Mouse (Mus musculus): Measurements from ENCODE around the gene Nomo1. TPM values are rescaled to one million over a fixed set of nuclear protein-coding genes. Genes with fewer than 3 reads are reported as not detected.

Gene Nomo1
- polyA plus RNA-seq, 1 experiment from 2014 or later: 29.5 TPM

DNA sequence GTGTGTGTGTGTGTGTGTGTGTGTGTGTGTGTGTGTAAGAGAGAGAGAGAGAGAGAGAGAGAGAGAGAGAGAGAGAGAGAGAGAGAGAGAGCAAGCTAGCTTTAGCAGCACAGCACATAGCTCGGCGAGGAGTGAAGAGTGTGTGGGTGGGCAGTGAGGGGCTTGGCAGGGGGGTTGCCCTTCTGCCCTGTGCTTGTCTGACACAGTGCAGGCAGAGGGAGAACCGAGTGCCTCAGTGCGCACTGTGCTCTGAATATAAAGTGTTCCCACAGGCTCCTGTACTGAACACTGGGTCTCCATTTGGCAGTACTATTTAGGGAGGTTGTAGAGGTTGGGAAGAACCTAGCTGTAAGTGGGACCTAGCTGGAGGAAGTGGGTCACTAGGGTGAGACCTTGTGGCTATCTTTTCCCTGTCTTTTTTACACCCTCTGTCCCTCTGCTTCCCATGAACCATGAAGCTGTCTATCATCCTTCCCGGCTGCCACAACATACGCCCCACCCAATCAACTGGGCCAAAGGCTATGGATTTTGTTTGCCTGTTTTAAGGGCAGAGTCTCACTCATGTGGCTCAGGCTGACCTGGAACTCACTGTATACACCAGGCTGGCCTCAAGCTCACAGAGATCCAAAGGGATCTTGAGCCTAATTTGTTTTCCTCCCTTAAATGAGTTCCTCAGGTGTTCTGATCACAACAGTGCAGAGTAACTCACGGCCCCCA, 96.1 kb downstream of the Nomo1 start:
- H3K9ac ChIP-seq: no peak overlapping the region
- H3K4me1 ChIP-seq: peaks cover 18% of the 10 kb centered on the region
- H3K27me3 ChIP-seq: no peaks in the 10 kb centered on the region; the same call in 1 of the 2 replicates
- H3K9me3 ChIP-seq: no peaks in the 10 kb centered on the region
- no peak for ATAC-seq (ENCODE audit: insufficient number of reproducible peaks, insufficient read depth, low FRiP score, low TSS enrichment)
- H3K4me2 ChIP-seq (replicated peaks): no peak overlapping the region
- H3K27ac ChIP-seq: no peak overlapping the region
- H3K36me3 ChIP-seq: no peaks in the 10 kb centered on the region
- 47% methylated on average over 7 of the region's 7 CpGs for WGBS
- H3K4me3 ChIP-seq: no peak overlapping the region

DNA sequence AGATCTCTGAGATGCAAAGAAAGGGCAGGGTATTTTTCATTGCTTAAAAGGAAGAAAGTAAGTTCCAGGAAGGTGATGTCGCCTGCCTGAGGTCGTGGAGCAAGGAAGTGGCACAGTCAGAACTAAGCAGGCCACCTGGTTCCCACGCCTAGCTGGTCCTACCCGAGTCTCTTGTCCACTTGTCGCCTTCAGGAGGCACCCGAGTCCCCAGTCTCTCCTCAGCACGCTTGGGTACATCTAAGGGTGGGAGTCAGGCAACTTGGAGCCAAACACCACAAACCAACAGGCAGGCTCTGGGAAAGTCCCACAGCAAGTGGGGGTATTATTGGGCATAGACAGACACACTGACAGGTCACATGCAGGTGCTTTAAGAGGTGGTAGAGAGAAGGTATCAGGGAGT, 97.2 kb downstream of the Nomo1 start:
- no peak overlapping the region for H3K27ac ChIP-seq
- H3K4me2 ChIP-seq (replicated peaks): no peak overlapping the region
- H3K9me3 ChIP-seq: no peaks in the 10 kb centered on the region
- no peaks in the 10 kb centered on the region; the same call in 1 of the 2 replicates for H3K27me3 ChIP-seq
- H3K4me1 ChIP-seq: peaks cover 20% of the 10 kb centered on the region
- no peak overlapping the region for H3K4me3 ChIP-seq
- H3K9ac ChIP-seq: no peak overlapping the region
- ATAC-seq (ENCODE audit: insufficient number of reproducible peaks, insufficient read depth, low FRiP score, low TSS enrichment): no peak
- no peaks in the 10 kb centered on the region for H3K36me3 ChIP-seq
- WGBS: 72% methylated on average over 7 of the region's 7 CpGs

DNA sequence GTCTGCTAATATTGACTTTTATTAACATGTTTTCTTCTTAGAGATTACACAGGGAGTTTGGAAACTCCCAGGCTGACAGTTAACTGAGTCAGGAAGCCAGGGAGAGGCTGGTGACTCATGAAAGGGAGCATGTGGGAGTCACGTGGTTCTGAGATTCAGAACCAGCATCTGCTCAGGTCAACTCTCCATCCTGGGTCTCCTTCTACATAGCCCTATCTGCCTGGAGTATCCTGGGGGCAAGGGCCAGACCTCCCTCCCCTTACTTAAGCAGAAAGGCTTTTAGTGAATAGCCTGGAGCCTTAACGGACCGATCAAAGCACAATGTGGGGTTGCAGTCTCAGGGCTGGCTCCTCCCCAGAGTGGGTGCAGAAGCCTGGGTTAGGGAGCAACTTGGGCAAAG, 97.8 kb downstream of the Nomo1 start:
- Histone ChIP-seq H3K9me3 (no peaks in the 10 kb centered on the region), H3K36me3 (no peaks in the 10 kb centered on the region), H3K9ac (no peak overlapping the region), H3K4me1 (peaks cover 20% of the 10 kb centered on the region), H3K27me3 (no peaks in the 10 kb centered on the region; the same call in 1 of the 2 replicates), H3K27ac (no peak overlapping the region), H3K4me2 (replicated peaks) (no peak overlapping the region), H3K4me3 (no peak overlapping the region)
- ATAC-seq (ENCODE audit: insufficient number of reproducible peaks, insufficient read depth, low FRiP score, low TSS enrichment): no peak
- 18% methylated on average over 3 of the region's 3 CpGs for WGBS

DNA sequence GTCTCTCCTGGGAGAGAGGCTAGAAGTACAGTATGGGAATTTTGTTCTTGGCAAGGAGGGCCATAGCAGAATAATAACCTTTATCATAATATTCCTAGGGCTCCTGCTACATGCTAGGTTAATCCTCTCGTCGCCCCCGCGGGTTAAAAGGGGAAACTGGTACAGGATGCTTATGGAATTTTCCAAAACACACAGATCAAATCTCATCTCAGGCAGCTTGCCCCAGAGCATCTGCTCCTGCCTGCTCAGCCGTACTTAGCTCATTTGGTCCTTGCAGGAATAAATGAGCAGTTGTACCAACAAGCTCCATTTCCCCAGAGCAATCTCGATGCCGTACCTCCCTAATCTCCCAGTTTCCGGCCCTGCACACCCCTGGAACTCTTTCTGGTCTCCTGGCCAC, 98.3 kb downstream of the Nomo1 start:
- peaks cover 20% of the 10 kb centered on the region for H3K4me1 ChIP-seq
- no peaks in the 10 kb centered on the region; the same call in 1 of the 2 replicates for H3K27me3 ChIP-seq
- no peak overlapping the region for H3K4me2 ChIP-seq (replicated peaks)
- H3K9me3 ChIP-seq: no peaks in the 10 kb centered on the region
- no peaks in the 10 kb centered on the region for H3K36me3 ChIP-seq
- ATAC-seq (ENCODE audit: insufficient number of reproducible peaks, insufficient read depth, low FRiP score, low TSS enrichment): no peak
- 45% methylated on average over 8 of the region's 8 CpGs for WGBS
- no peak overlapping the region for H3K4me3 ChIP-seq
- H3K9ac ChIP-seq: no peak overlapping the region
- no peak overlapping the region for H3K27ac ChIP-seq

DNA sequence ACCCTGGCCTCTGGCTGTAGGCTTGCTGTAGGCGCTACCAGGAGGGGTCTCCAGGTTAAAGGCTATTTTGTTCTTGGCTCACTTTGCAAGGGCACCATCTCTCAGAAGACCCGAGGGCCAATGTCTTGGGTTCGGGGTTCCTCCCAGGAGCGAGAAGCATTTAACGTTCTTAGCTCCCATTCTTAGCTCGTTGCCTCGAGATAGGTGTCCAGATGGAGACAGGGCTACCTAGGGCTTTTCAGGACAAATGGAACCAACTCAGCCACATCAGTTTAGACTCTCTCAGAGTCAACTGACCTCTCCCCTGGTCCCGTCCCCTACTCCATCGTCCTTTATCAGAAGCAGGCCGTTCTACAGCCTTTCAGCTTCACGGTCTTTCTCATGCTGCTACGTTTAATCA, 98.7 kb downstream of the Nomo1 start:
- no peak overlapping the region for H3K4me3 ChIP-seq
- H3K36me3 ChIP-seq: no peaks in the 10 kb centered on the region
- H3K9me3 ChIP-seq: no peaks in the 10 kb centered on the region
- 87% methylated on average over 12 of the region's 12 CpGs for whole genome bisulfite sequencing
- H3K27ac ChIP-seq: no peak overlapping the region
- no peak overlapping the region for H3K4me2 ChIP-seq (replicated peaks)
- H3K9ac ChIP-seq: no peak overlapping the region
- H3K27me3 ChIP-seq: no peaks in the 10 kb centered on the region; the same call in 1 of the 2 replicates
- ATAC-seq (ENCODE audit: insufficient number of reproducible peaks, insufficient read depth, low FRiP score, low TSS enrichment): no peak
- peaks cover 20% of the 10 kb centered on the region for H3K4me1 ChIP-seq

Other genes with a start within 250 kb of the Nomo1 start
- 3.3 and 5.2 TPM in 2 replicates for gene Lmtk3, start 250.0 kb upstream of the Nomo1 start, polyA plus RNA-seq (2016; fragmentation: Nextera tagmentation; extraction: Ambion mirVana)
- 1.6 and 2.5 TPM in 2 replicates for gene Sult2b1, start 249.0 kb upstream of the Nomo1 start, polyA plus RNA-seq (2016; fragmentation: Nextera tagmentation; extraction: Ambion mirVana)
- gene Cyth2, start 219.1 kb upstream of the Nomo1 start, polyA plus RNA-seq (2016; fragmentation: Nextera tagmentation; extraction: Ambion mirVana): 173 and 176 TPM in 2 replicates
- 2.4 and 2.5 TPM in 2 replicates for gene Kcnj14, start 208.9 kb upstream of the Nomo1 start, polyA plus RNA-seq (2016; fragmentation: Nextera tagmentation; extraction: Ambion mirVana)
- 75.6 and 76.3 TPM in 2 replicates for gene Grwd1, start 202.8 kb upstream of the Nomo1 start, polyA plus RNA-seq (2016; fragmentation: Nextera tagmentation; extraction: Ambion mirVana)
- 53.6 and 66.3 TPM in 2 replicates for gene Kdelr1, start 160.9 kb upstream of the Nomo1 start, polyA plus RNA-seq (2016; fragmentation: Nextera tagmentation; extraction: Ambion mirVana)
- 0.56 and 0.64 TPM in 2 replicates for gene Grin2d, start 155.3 kb upstream of the Nomo1 start, polyA plus RNA-seq (2016; fragmentation: Nextera tagmentation; extraction: Ambion mirVana)
- gene Syngr4, start 137.0 kb upstream of the Nomo1 start, polyA plus RNA-seq (2016; fragmentation: Nextera tagmentation; extraction: Ambion mirVana): 0.33 and 0.82 TPM in 2 replicates
- 5.7 and 6.5 TPM in 2 replicates for gene Tmem143, start 136.8 kb upstream of the Nomo1 start, polyA plus RNA-seq (2016; fragmentation: Nextera tagmentation; extraction: Ambion mirVana)
- 78.5 and 84.9 TPM in 2 replicates for gene Emp3, start 112.3 kb upstream of the Nomo1 start, polyA plus RNA-seq (2016; fragmentation: Nextera tagmentation; extraction: Ambion mirVana)
- 3.8 and 4.2 TPM in 2 replicates for gene Ccdc114, start 109.6 kb upstream of the Nomo1 start, polyA plus RNA-seq (2016; fragmentation: Nextera tagmentation; extraction: Ambion mirVana)
- 0.38 and 0.57 TPM in 2 replicates for gene Abcc6, start 3.4 kb upstream of the Nomo1 start, polyA plus RNA-seq (2016; fragmentation: Nextera tagmentation; extraction: Ambion mirVana)
- gene Kcnj11, start 67.1 kb downstream of the Nomo1 start, polyA plus RNA-seq (2016; fragmentation: Nextera tagmentation; extraction: Ambion mirVana): 0.14 and 0.34 TPM in 2 replicates
- 0.87 and 0.93 TPM in 2 replicates for gene Abcc8, start 146.3 kb downstream of the Nomo1 start, polyA plus RNA-seq (2016; fragmentation: Nextera tagmentation; extraction: Ambion mirVana)
- 2.6 and 2.8 TPM in 2 replicates for gene Ush1c, start 204.8 kb downstream of the Nomo1 start, polyA plus RNA-seq (2016; fragmentation: Nextera tagmentation; extraction: Ambion mirVana)
- 0.68 and 1.1 TPM in 2 replicates for gene Otog, start 207.3 kb downstream of the Nomo1 start, polyA plus RNA-seq (2016; fragmentation: Nextera tagmentation; extraction: Ambion mirVana)

Data from embryonic facial prominence, embryonic 12.5 days (tissue).